Mouse (Mus musculus) kidney, postnatal 0 days (tissue): ENCODE data around the gene Svs4. TPM values are rescaled to one million over a fixed set of nuclear protein-coding genes. Genes with fewer than 3 reads are reported as not detected.

ENCODE experiments used
- ATAC-seq: fragments of 200-750 bp; cut with Nextera tagmentation; replicated peaks from 2 replicates; pipeline ENCODE4 v1.8.0; 2017; ENCODE audit warnings: low read depth, moderate number of reproducible peaks, moderate TSS enrichment, moderate library complexity; ENCODE audit not compliant: low FRiP score
- DNase-seq: peaks from one replicate; pipeline ENCODE4 v3.0.0-alpha.2; 2016; ENCODE audit warnings: low spot score
- H3K27ac ChIP-seq: fragments of 300-500 bp; sonication (generic); 2 replicates; pipeline ENCODE4 v1.5.1; 2014; ENCODE audit warnings: mild to moderate bottlenecking
- H3K27me3 ChIP-seq: fragments of 300-500 bp; sonication (generic); 2 replicates; pipeline ENCODE4 v1.6.1; 2014; ENCODE audit warnings: low read length, mixed read lengths; ENCODE audit not compliant: insufficient read depth
- H3K36me3 ChIP-seq: fragments of 300-500 bp; sonication (generic); 2 replicates; pipeline ENCODE4 v1.6.1; 2014; ENCODE audit warnings: low read length, mixed read lengths; ENCODE audit not compliant: insufficient read depth
- H3K4me1 ChIP-seq: fragments of 300-500 bp; sonication (generic); replicated peaks from 2 replicates; pipeline ENCODE4 v1.6.1; 2014; ENCODE audit warnings: antibody characterized with exemption, low read length, mixed read lengths; ENCODE audit not compliant: insufficient read depth
- H3K4me2 ChIP-seq: fragments of 300-500 bp; sonication (generic); 2 replicates; pipeline ENCODE4 v1.6.1; 2014; ENCODE audit warnings: mild to moderate bottlenecking, low read length, moderate library complexity, mixed read lengths
- H3K4me3 ChIP-seq: fragments of 300-500 bp; sonication (generic); replicated peaks from 2 replicates; pipeline ENCODE4 v1.5.1; 2014; ENCODE audit warnings: low read depth, low read length
- H3K9ac ChIP-seq: fragments of 300-500 bp; sonication (generic); 2 replicates; pipeline ENCODE4 v1.6.1; 2014; ENCODE audit warnings: low read depth, low read length
- H3K9me3 ChIP-seq: fragments of 300-500 bp; sonication (generic); replicated peaks from 2 replicates; pipeline ENCODE4 v1.6.1; 2016; ENCODE audit warnings: low read length, inconsistent platforms, mixed read lengths
- CTCF ChIP-seq: IDR thresholded peaks from 2 replicates; pipeline ENCODE4 v1.5.1; 2016; ENCODE audit warnings: antibody characterized with exemption, low read depth, mild to moderate bottlenecking, moderate library complexity
- WGBS: fragments of 180-500 bp; shearing (Covaris S2); extraction: QIAGEN DNeasy Blood & Tissue Kit; methylation state at CpG from one replicate; pipeline ENCODE4 v1.1.7; 2014; 5-methylcytosine and 5-hydroxymethylcytosine counted together
- polyA plus RNA-seq: library from polyadenylated mRNA; unstranded; fragments of >200 nt; fragmentation: Nextera tagmentation; extraction: Ambion mirVana; gene quantifications from 2 replicates; pipeline ENCODE4 v1.2.1, GENCODE M21; 2015

Svs4 gene
- polyA plus RNA-seq, 1 experiment from 2014 or later = not detected

DNA sequence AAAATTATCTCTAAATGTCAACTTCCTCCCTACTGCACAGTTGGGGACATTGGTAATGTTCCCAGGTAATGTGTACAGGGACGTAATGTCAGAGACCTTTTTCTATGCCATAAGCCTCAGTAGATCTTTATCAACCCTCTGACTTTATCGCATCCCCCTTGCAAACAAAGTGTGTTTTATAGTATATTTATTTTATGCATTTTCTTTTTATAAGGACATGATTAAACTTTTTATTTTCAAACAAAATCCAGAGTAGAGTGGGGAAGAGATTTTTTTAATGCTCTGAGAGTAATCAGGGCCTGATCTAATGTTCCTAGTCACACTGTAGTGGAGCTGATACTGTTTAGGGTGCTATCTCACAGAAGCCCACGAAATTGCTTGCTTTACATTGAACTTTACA, 39.9 kb downstream of the Svs4 start, which contains the start of gene Svs2:
TSS of gene Svs2 (minus strand) at position 101 of the 400 bp plus-strand sequence.
- no peak for TF ChIP-seq CTCF
- 76% methylated on average over 3 of the region's 3 CpGs for WGBS
- H3K9me3 ChIP-seq = no peaks in the 10 kb centered on the region
- no peak for ATAC-seq
- no peak within 1 kb of the TSS for H3K4me3 ChIP-seq
- H3K27ac ChIP-seq = no peak within 1 kb of the TSS
- no peaks in the 10 kb centered on the region for H3K27me3 ChIP-seq
- no peaks in the 10 kb centered on the region for H3K4me1 ChIP-seq
- H3K4me2 ChIP-seq = no peak within 1 kb of the TSS
- no peak for DNase-seq
- no peak within 1 kb of the TSS for H3K9ac ChIP-seq
- H3K36me3 ChIP-seq = no peaks in the 10 kb centered on the region

DNA sequence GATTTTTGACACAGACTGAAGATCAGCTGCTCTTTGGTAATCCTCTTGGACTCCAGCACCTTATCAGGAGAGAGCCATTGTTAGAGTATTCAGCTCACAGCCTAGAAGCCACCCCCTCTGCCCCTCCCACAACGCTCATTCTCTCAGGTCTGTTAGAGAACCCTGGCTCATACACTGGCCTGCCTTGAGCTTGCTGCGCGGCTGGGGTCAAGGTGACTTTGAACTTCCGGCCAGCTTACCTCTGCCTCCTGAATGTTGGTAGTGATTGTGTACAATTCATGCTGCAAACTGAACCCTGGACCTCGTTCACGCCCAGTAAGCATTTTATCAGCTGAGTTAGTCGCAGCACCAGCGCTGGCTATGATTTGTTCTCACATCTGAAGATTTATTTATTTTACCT, 45.6 kb downstream of the Svs4 start:
- TF ChIP-seq CTCF = no peak
- no peak overlapping the region for H3K27ac ChIP-seq
- ATAC-seq = no peak
- H3K9ac ChIP-seq = no peak overlapping the region
- DNase-seq = no peak
- H3K4me1 ChIP-seq = no peaks in the 10 kb centered on the region
- H3K27me3 ChIP-seq = no peaks in the 10 kb centered on the region
- H3K4me3 ChIP-seq = no peak overlapping the region
- H3K36me3 ChIP-seq = no peaks in the 10 kb centered on the region
- H3K9me3 ChIP-seq = no peaks in the 10 kb centered on the region
- WGBS = 77% methylated on average over 8 of the region's 8 CpGs
- no peak overlapping the region for H3K4me2 ChIP-seq

DNA sequence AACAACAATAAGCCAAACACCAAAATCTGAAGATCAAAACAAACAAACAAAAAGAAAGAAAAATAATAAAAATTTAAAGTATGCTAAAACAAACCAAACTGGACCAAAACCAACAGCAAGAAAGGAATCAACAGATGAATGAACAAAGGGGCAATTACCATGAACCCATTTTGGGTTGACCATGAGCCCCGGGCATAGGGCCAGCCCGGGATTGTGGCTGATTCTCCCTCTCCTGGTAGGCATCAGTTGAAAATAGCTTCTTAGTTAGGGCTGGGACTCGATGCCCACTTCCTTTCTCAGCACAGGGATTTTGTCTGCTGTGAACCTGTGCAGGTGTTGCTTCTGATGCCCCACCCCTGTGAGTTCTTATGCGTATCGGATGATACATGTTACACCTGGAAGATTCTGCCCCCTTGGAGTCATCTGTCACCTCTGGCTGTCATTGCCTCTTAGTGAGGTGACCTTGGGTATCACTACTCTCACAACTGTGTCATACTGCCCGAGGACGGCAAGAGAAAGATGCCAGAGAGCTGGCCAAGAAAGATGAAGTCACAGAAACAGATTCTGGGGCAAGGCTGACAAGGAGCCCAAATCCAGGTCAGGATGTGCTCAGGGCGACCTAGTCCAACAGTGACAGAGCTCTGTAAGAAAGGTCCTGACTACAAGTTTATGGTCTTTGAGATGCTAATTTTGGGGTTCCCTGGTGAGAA, 49.7 kb downstream of the Svs4 start:
- Histone ChIP-seq H3K4me1 (no peaks in the 10 kb centered on the region), H3K9ac (no peak overlapping the region), H3K36me3 (no peaks in the 10 kb centered on the region), H3K4me3 (no peak overlapping the region), H3K27me3 (no peaks in the 10 kb centered on the region), H3K4me2 (no peak overlapping the region), H3K27ac (no peak overlapping the region), H3K9me3 (no peaks in the 10 kb centered on the region)
- DNase-seq (no peak), ATAC-seq (no peak)
- WGBS = 76% methylated on average over 8 of the region's 8 CpGs
- TF ChIP-seq CTCF = no peak

Other genes starting within 250 kb of the Svs4 start
- gene Stk4, start 208.1 kb downstream of the Svs4 start, polyA plus RNA-seq = 15.2 and 17.1 TPM in 2 replicates
- gene Tomm34, start 207.3 kb downstream of the Svs4 start, polyA plus RNA-seq = 42.3 and 49.8 TPM in 2 replicates
- gene Kcns1, start 107.3 kb downstream of the Svs4 start, polyA plus RNA-seq = 0.14 and 0.27 TPM in 2 replicates
- gene Wfdc5, start 95.7 kb downstream of the Svs4 start, polyA plus RNA-seq = not detected in 2 replicates
- not detected in 2 replicates for gene Wfdc12, start 87.9 kb downstream of the Svs4 start, polyA plus RNA-seq
- gene Wfdc15a, start 78.3 kb downstream of the Svs4 start, polyA plus RNA-seq = not detected in 2 replicates
- 306 and 341 TPM in 2 replicates for gene Wfdc15b, start 56.8 kb downstream of the Svs4 start, polyA plus RNA-seq
- not detected in 2 replicates for gene Svs2, start 40.0 kb downstream of the Svs4 start, polyA plus RNA-seq
- gene Svs3b, start 21.8 kb downstream of the Svs4 start, polyA plus RNA-seq = not detected in 2 replicates
- not detected in 2 replicates for gene Svs3a, start 10.8 kb upstream of the Svs4 start, polyA plus RNA-seq
- gene Svs6, start 38.3 kb upstream of the Svs4 start, polyA plus RNA-seq = not detected in 2 replicates
- gene Svs5, start 54.3 kb upstream of the Svs4 start, polyA plus RNA-seq = not detected in 2 replicates
- gene Slpi, start 110.6 kb upstream of the Svs4 start, polyA plus RNA-seq = 4.8 and 9.6 TPM in 2 replicates
- not detected in 2 replicates for gene Rbpjl, start 124.7 kb upstream of the Svs4 start, polyA plus RNA-seq
- 0.46 and 0.62 TPM in 2 replicates for gene Matn4, start 126.7 kb upstream of the Svs4 start, polyA plus RNA-seq
- gene Sdc4, start 165.4 kb upstream of the Svs4 start, polyA plus RNA-seq = 183 and 227 TPM in 2 replicates
- gene Sys1, start 178.5 kb upstream of the Svs4 start, polyA plus RNA-seq = 83.0 and 83.1 TPM in 2 replicates
- gene Gm20458, start 182.5 kb upstream of the Svs4 start, polyA plus RNA-seq = 22.8 and 23.3 TPM in 2 replicates
- gene Trp53tg5, start 195.3 kb upstream of the Svs4 start, polyA plus RNA-seq = not detected in 2 replicates
- gene Dbndd2, start 207.6 kb upstream of the Svs4 start, polyA plus RNA-seq = 22.5 and 23.3 TPM in 2 replicates
- gene Pigt, start 219.1 kb upstream of the Svs4 start, polyA plus RNA-seq = 76.9 and 86.3 TPM in 2 replicates